Mouse (Mus musculus) erythroblast, embryonic 14.5 days (primary cell): Measurements from ENCODE around the gene Aff3.

Experiments
- GATA1 ChIP-seq: IDR thresholded peaks from 2 replicates; pipeline ENCODE4 v1.6.1; 2012; ENCODE audit warnings: low read length, inconsistent platforms, mixed read lengths
- TAL1 ChIP-seq: IDR thresholded peaks from 3 replicates; pipeline ENCODE4 v1.6.1; 2012; ENCODE audit warnings: low read length, inconsistent platforms, mixed read lengths

DNA sequence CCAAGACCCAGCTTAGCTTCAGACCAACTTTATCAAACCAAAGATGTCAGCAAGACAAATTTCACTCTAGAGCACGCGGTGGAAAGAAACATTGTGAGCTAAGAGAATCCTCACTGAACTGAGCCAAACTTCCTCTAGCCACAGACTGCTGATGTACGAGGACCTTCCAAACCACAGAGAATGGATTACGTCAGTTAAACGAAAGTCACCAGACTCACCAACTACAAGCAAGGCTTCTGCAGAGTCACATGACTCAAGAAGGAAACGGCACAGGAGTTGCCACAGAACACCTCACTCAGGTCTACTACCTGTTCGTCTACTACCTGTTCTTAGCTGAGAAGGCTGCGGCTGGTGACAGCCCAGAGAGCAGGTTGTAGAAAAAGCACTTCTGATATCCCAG, 107.1 kb downstream of the Aff3 start:
- TF ChIP-seq GATA1 (no peak), TAL1 (no peak)
